Mouse (Mus musculus) kidney, postnatal 36 days (tissue): ENCODE data around the gene Ofd1.

ENCODE experiments used
- DNase-seq, 2 experiments: peaks; one replicate each; pipeline ENCODE4 v3.0.0; 2021 to 2022; ENCODE audit warnings: mixed read lengths in 2 of 2

Ofd1 gene

DNA sequence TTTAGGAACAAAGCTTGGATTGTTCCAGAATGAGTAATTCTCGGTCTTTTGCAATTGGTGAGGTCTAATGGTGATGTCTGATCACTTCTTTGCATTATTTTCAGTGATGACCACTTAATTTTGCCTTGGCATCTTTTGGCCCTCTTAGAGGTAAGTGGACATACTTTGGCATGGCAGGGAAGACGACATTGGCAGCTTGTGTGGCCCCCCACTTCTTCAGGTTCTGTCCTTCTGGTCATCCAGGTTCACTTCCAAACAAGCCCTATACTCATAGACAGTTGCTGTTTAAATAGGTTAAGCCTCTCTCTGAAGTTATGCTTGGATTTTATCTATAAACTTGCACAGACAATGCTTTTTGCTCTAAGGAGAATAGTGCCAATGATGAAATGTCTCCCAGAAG, 81.5 kb downstream of the Ofd1 start:
- no peak for DNase-seq

DNA sequence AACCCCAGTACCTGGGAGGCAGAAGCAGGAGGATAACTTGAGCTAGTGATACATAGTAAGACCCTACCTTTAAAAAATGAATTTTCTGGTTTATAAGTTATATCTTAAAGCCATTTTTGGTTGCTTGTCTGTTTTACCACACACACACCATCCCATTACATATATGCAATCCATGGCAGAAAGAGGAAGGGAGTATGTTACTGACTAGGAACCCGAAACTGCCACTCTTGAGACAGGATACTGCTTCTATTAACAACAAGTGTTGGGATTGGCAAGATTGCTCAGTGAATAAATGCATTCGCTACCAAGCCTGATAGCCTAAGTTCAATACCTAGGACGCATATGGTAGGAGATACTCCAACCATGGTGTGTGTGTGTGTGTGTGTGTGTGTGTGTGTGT, 84.2 kb downstream of the Ofd1 start:
- no peak for DNase-seq

DNA sequence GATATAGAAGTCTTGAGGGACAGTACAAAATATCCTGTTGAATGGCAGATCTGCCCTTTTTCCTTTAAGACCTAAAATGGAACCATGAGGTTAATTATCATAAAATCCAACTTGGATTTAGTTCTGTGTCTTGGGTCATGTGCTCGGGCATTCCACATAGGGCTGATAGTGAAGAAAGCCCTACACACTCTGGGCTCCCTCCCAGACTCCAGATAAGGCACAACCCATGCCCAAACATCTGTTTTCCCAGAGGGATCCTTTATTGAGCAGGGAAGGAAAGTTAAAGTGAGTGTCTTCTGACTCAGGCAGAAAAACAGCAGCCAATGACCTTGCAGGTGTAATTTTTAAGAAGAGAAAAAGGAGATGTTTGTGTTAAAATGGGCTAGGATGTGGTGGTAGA, 85.6 kb downstream of the Ofd1 start:
- DNase-seq: no peak

DNA sequence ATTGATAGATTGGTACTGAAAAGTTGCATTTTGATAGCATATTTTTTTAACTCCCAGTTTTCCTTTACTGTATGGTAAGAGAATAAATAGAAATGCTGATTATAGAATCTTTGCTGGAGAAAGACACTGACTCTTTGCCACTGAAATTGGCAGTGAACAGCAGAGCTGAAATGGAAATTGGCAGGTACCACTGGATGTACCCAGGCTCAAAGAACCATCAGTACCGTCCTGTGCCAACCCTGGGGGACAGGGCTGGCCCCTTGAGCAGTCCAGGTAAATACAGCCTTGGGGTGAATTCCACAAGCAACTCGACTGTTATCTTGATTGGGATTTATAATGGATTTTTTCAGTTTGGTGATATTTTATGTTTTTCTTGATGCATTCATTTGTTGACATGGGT, 87.1 kb downstream of the Ofd1 start:
- DNase-seq: no peak

DNA sequence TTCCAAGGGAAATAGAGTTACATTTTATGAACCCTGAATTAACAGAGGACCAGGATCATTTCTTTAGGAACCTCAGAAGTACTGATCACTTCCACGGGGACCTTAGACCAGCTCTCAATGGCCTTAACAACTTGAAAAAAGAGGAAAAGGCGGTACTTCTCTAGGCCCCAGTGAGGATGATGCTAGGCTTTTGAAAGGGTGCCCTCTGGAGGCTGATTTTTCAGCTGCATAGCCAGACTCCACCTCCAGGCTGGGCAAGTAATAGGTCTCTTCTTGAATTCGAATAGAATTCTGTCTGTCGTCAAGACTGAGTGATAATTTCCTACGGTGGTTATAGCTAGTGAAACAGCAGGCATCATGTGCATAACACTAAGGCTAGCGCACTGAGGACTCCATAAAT, 88.7 kb downstream of the Ofd1 start:
- peak; percentile 60 to 81 for DNase-seq

DNA sequence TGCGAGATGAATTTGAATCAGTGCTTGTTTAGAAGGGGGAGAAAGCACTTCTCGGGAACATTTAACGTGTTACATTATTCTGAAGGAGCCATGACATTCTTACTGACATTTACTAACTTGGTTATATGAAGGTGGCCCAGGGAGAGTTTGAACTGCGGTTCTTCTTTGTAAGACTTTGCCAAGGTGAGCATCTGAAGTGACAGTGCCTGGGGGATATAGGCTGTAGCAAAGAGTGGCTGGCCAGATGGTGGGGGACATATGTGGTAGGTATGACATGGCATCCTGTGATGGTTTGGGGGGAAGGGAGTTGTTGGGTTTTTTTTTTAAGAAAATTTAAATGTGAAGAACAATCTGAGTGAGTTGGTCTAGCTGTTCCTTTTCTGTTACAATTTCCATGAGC, 91.9 kb downstream of the Ofd1 start:
- no peak for DNase-seq

DNA sequence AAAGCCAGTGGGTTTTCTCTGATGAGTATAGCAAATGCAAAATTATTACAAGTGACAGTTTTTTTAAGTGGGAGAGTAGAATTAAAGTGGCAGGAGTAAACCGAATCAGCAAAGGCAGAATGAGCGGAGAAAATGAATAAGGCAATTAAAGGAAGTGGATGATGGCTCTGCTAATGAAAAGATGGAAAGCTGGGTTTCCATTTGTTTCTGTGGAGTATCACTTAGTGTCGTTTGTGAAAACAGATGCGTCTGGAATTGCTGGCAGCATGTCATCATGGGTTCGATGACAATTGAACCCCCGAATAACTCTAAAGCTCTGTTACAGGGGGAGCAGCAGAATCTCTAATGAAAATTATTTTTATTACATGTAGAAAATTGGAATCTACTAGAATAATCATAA, 92.4 kb downstream of the Ofd1 start:
- DNase-seq: no peak

DNA sequence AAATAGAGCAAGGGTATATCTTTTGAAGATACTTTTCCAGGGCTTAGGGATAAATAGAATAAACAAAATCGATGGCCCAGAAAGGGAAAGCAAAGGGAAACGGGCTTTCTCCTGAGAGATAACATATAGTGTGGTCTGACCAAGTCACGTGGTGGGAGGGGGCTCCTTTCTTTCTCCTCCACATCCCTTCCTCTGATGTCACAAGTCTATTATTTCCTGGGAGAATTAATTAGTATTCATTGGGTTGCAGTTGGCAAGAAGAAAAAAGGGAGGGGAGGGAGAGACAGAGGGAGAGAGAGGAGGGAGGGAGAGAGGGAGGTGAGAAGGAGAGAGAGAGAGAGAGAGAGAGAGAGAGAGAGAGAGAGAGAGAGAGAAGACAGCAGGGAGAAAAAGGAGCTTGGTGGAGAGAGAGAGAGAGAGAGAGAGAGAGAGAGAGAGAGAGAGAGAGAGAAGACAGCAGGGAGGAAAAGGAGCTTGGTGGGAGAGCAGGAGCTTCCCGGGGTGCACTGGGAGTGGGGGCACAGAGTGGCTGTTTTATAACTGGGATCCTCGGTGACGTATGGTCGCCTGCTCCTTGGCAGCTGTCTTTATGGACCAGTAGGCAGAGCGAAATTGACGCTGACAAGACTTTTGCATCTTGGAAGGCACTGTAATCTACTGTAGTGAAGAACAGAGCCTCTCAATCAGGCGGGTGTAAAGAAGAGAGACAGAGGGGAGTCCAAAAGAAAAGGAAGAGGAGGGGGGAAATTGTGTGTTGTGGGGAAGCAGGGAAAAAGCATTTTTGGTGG, 96.1 kb downstream of the Ofd1 start:
- no peak for DNase-seq

DNA sequence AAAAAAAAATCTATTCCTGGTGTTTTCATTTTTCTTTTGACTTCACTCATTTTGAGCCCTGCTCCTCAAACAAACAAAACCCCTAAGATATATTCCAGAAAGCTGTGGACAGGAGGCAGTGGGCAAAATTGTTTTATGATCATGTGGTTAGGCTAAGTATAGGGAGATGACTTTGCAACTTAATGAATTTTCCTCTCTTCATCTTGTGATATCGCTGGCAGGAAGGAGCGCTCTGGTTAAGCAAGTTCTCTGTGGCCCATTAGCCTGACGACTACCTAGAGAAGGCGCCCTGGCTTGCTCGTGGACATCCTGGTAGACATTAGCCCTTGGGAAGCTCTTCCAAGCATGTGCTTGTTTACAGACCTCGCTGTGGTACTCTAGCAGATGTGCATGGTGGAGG, 98.7 kb downstream of the Ofd1 start:
- DNase-seq: no peak
